24 mouse cellular contexts compared by ENCODE assay signal in the genomic region with DNA sequence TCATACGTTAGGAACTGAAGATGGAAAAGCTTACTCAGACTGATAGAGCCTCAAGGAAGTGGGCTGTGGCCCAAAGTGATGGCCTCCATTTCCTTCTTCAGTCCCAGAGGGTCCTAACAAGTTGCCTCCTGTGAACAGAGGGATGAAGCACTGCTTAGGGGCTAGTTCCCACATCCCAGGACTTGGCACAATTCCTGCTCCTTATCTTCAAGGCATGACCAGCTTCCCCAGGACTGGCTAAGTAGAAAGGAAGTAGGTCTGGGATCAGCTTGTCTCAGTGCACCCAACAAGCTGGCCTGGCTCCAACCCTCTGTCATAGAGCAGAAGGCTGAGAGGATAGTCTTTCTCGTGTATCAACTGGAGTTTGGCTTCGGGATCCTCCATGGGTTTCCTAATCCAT. TPM values are rescaled to one million over a fixed set of nuclear protein-coding genes. Genes with fewer than 3 reads are reported as not detected.
DNase-seq lines count a peak whose midpoint lies in the region; ATAC-seq and TF ChIP-seq lines count a peak whose summit lies in the region.
"Had no signal": no experiment of that assay in that cellular context is flagged by ENCODE, and none has a peak within 500 bp of the region (broad histone marks: within the 10 kb centered on the region; RNA-seq: fewer than 3 reads in every experiment).

No protein-coding gene starts in this region.

- no peak for TF ChIP-seq POLR2A in heart, adult 2 months (IDR thresholded peaks at IDR 0.05; ENCODE audit: insufficient read depth, low read depth, low read length)

- no peak overlapping the region for H3K27ac ChIP-seq in heart, adult 2 months
- H3K27ac ChIP-seq in lung, embryonic 16.5 days (ENCODE audit: low read length): no peak overlapping the region
- H3K27ac ChIP-seq in heart, postnatal 0 days (ENCODE audit: low read depth): no peak overlapping the region
- no peak overlapping the region for H3K27ac ChIP-seq in forebrain, embryonic 16.5 days (ENCODE audit: low read length)
- H3K27ac ChIP-seq: embryonic facial prominence, embryonic 13.5 days; forebrain, embryonic 13.5 days; hindbrain, postnatal 0 days; left cerebral cortex, adult 2 months; limb, embryonic 15.5 days; liver, embryonic 14.5 days; midbrain, embryonic 13.5 days; stomach, postnatal 0 days had no signal

- no peak for TF ChIP-seq CTCF in heart, adult 2 months (IDR thresholded peaks at IDR 0.05)
- no peak for TF ChIP-seq CTCF in heart, postnatal 0 days (IDR thresholded peaks at IDR 0.05; ENCODE audit: low read depth)

- intact Hi-C loops in heart, adult 2 months (cut with DNase I): no loop called here

- H3K4me1 ChIP-seq in heart, adult 2 months (ENCODE audit: control insufficient read depth, insufficient read depth, low read length): no peaks in the 10 kb centered on the region
- no peaks in the 10 kb centered on the region for H3K4me1 ChIP-seq in lung, embryonic 16.5 days (replicated peaks; ENCODE audit: control insufficient read depth, insufficient read depth, low read length)
- no peaks in the 10 kb centered on the region for H3K4me1 ChIP-seq in heart, postnatal 0 days (ENCODE audit: control insufficient read depth, insufficient read depth)
- H3K4me1 ChIP-seq in forebrain, embryonic 16.5 days (replicated peaks; ENCODE audit: control insufficient read depth, insufficient read depth, low read length): no peaks in the 10 kb centered on the region
- H3K4me1 ChIP-seq: limb, embryonic 15.5 days had no signal

- peak; percentile 19 to 25 for DNase-seq in heart, adult 18-20 months
- DNase-seq in heart, adult 2 months: no peak
- no peak for DNase-seq in lung, postnatal 10 days
- DNase-seq in heart, postnatal 0 days (ENCODE audit: low spot score): peak; percentile 21
- DNase-seq in adrenal gland, postnatal 14 days: no peak
- DNase-seq: adrenal gland, postnatal 10 days; B cell, adult 2 months; cerebellum, adult 8-10 months; layer of hippocampus, adult 9-11 months had no signal

- no peak for TF ChIP-seq EP300 in heart, adult 2 months (IDR thresholded peaks at IDR 0.05; ENCODE audit: insufficient read depth, low read depth, low read length)
- TF ChIP-seq EP300 in heart, postnatal 0 days (IDR thresholded peaks at IDR 0.05; ENCODE audit: low read depth): no peak

- no peaks in the 10 kb centered on the region for H3K36me3 ChIP-seq in heart, adult 2 months (ENCODE audit: control insufficient read depth, insufficient read depth, low read length)
- H3K36me3 ChIP-seq in lung, embryonic 16.5 days (ENCODE audit: control insufficient read depth, insufficient read depth, low read length): no peaks in the 10 kb centered on the region
- H3K36me3 ChIP-seq in heart, postnatal 0 days (replicated peaks; ENCODE audit: control insufficient read depth, insufficient read depth, low read length): no peaks in the 10 kb centered on the region
- H3K36me3 ChIP-seq in forebrain, embryonic 16.5 days (ENCODE audit: control insufficient read depth, insufficient read depth): no peaks in the 10 kb centered on the region
- H3K36me3 ChIP-seq: embryonic facial prominence, embryonic 13.5 days; limb, embryonic 15.5 days; midbrain, embryonic 13.5 days had no signal

- no peaks in the 10 kb centered on the region for H3K79me2 ChIP-seq in heart, adult 2 months (replicated peaks; ENCODE audit: control insufficient read depth, insufficient read depth, low read length)

- H3K9ac ChIP-seq in heart, adult 2 months (ENCODE audit: low read depth, low read length): no peak overlapping the region
- H3K9ac ChIP-seq in lung, embryonic 16.5 days (ENCODE audit: low read length): no peak overlapping the region
- no peak overlapping the region for H3K9ac ChIP-seq in heart, postnatal 0 days (replicated peaks; ENCODE audit: low read depth, low read length)
- H3K9ac ChIP-seq in forebrain, embryonic 16.5 days (replicated peaks; ENCODE audit: low read depth, low read length): no peak overlapping the region
- H3K9ac ChIP-seq: embryonic facial prominence, embryonic 13.5 days; forebrain, embryonic 13.5 days; limb, embryonic 15.5 days; liver, embryonic 14.5 days; midbrain, embryonic 13.5 days had no signal

- WGBS in heart, adult 2 months: 38% methylated on average over 3 of the region's 3 CpGs
- WGBS in lung, embryonic 16.5 days: 51% methylated on average over 3 of the region's 3 CpGs
- whole genome bisulfite sequencing in heart, postnatal 0 days: 46% methylated on average over 3 of the region's 3 CpGs
- 85% methylated on average over 3 of the region's 3 CpGs for WGBS in forebrain, embryonic 16.5 days

- H3K9me3 ChIP-seq in lung, embryonic 16.5 days (ENCODE audit: control insufficient read depth, low read length): 0 out of 2 replicates have a peak, but pooled peaks cover 2% of the 10 kb centered on the region
- H3K9me3 ChIP-seq in heart, postnatal 0 days (replicated peaks; ENCODE audit: control insufficient read depth, low read length): 0 out of 2 replicates have a peak, but pooled peaks cover 4% of the 10 kb centered on the region
- H3K9me3 ChIP-seq in forebrain, embryonic 16.5 days (ENCODE audit: control insufficient read depth, low read length): peaks cover 5% of the 10 kb centered on the region; the same call in 1 of the 2 replicates
- H3K9me3 ChIP-seq: embryonic facial prominence, embryonic 13.5 days; forebrain, embryonic 13.5 days; limb, embryonic 15.5 days; midbrain, embryonic 13.5 days had no signal

- H3K4me2 ChIP-seq in lung, embryonic 16.5 days (ENCODE audit: low read depth, low read length): no peak overlapping the region
- no peak overlapping the region for H3K4me2 ChIP-seq in heart, postnatal 0 days (ENCODE audit: low read depth, low read length)
- H3K4me2 ChIP-seq in forebrain, embryonic 16.5 days (ENCODE audit: low read length): no peak overlapping the region
- H3K4me2 ChIP-seq: embryonic facial prominence, embryonic 13.5 days; forebrain, embryonic 13.5 days; limb, embryonic 15.5 days; midbrain, embryonic 13.5 days had no signal

- 0 out of 2 replicates have a peak, but pooled peaks have one; percentile 7 for ATAC-seq in lung, embryonic 16.5 days (ENCODE audit: low read depth)
- ATAC-seq in common myeloid progenitor, adult 5-6 weeks (replicated peaks; ENCODE audit: low read depth, poor library complexity, severe bottlenecking): peak; percentile 45; the same call in 1 of the 2 replicates
- 0 out of 2 replicates have a peak, but pooled peaks have one; percentile 14 for ATAC-seq in heart, postnatal 0 days (ENCODE audit: insufficient read depth, low read depth)
- no peak for ATAC-seq in forebrain, embryonic 16.5 days
- ATAC-seq: activated CD4-positive, CD25-positive, alpha-beta regulatory T cell, adult 4 months; forebrain, embryonic 13.5 days; hindbrain, postnatal 0 days; intestine, postnatal 0 days; lung, postnatal 0 days; midbrain, embryonic 13.5 days had no signal

- no peak overlapping the region for H3K4me3 ChIP-seq in heart, adult 2 months
- H3K4me3 ChIP-seq in lung, embryonic 16.5 days (ENCODE audit: low read length): no peak overlapping the region
- H3K4me3 ChIP-seq in heart, postnatal 0 days (ENCODE audit: low read depth, low read length): no peak overlapping the region
- H3K4me3 ChIP-seq in forebrain, embryonic 16.5 days (replicated peaks; ENCODE audit: low read length): no peak overlapping the region
- H3K4me3 ChIP-seq: embryonic facial prominence, embryonic 13.5 days; erythroblast, embryonic 14.5 days; forebrain, embryonic 13.5 days; left cerebral cortex, adult 2 months; limb, embryonic 15.5 days; midbrain, embryonic 13.5 days had no signal

- no peaks in the 10 kb centered on the region for H3K27me3 ChIP-seq in heart, adult 2 months (ENCODE audit: control insufficient read depth, insufficient read depth, low read length)
- H3K27me3 ChIP-seq in lung, embryonic 16.5 days (ENCODE audit: control insufficient read depth, insufficient read depth, low read depth, low read length): no peaks in the 10 kb centered on the region
- H3K27me3 ChIP-seq in heart, postnatal 0 days (ENCODE audit: control insufficient read depth, insufficient read depth, low read length): no peaks in the 10 kb centered on the region
- H3K27me3 ChIP-seq in forebrain, embryonic 16.5 days (replicated peaks; ENCODE audit: control insufficient read depth, insufficient read depth, low read length): no peaks in the 10 kb centered on the region
- H3K27me3 ChIP-seq: embryonic facial prominence, embryonic 13.5 days; forebrain, embryonic 13.5 days; limb, embryonic 15.5 days; midbrain, embryonic 13.5 days had no signal

RNA-seq across cellular contexts. Expression of a gene that starts 11.8 kb away (rescaled TPM):
- 10 to 100 TPM in 1 of 2 experiments, 1 to 10 TPM in 1; 8.9 to 14.7 TPM for total RNA-seq in heart, adult 18-20 months (2021)
- total RNA-seq in heart, adult 2 months (2021): 1 to 10 TPM; 7.0 to 7.8 TPM
- 28.4 and 29.8 TPM in 2 replicates for polyA plus RNA-seq in heart, adult 2 months (2012; rRNA removed)
- polyA plus RNA-seq in lung, embryonic 16.5 days (2015; fragmentation: Nextera tagmentation; extraction: Ambion mirVana): 9.0 and 9.1 TPM in 2 replicates
- 77.8 and 110 TPM in 2 replicates for total RNA-seq in common myeloid progenitor, adult 5-6 weeks (2017)
- 12.8 and 15.7 TPM in 2 replicates for total RNA-seq in heart, postnatal 0 days (2014; rRNA removed; ENCODE audit: low replicate concordance)
- polyA plus RNA-seq in heart, postnatal 0 days (2015; fragmentation: Nextera tagmentation; extraction: Ambion mirVana): 0.99 and 1.0 TPM in 2 replicates
- 39.7 and 49.8 TPM in 2 replicates for total RNA-seq in adrenal gland, postnatal 14 days (2021)
- polyA plus RNA-seq in forebrain, embryonic 16.5 days (2015; fragmentation: Nextera tagmentation; extraction: Ambion mirVana): 11.3 and 14.4 TPM in 2 replicates
- polyA plus RNA-seq: erythroblast, embryonic 14.5 days had no signal

Comparison
In these comparisons a context has a peak if more than half of its experiments do, and no peak if none do; other contexts are left out.
1. DNase-seq: peak in heart, adult 18-20 months (2 of 2) and heart, postnatal 0 days (single experiment); none in heart, adult 2 months (0 of 2), lung, postnatal 10 days (single experiment) and adrenal gland, postnatal 14 days (single experiment).